Mouse (Mus musculus) limb, embryonic 10.5 days (tissue): ENCODE results near the gene Optc. TPM values are rescaled to one million over a fixed set of nuclear protein-coding genes. Genes with fewer than 3 reads are reported as not detected.
A peak's percentile ranks its signal among the peaks of the same experiment; 100 is the strongest.

Experiments
- DNase-seq: peaks from one replicate; pipeline ENCODE4 v3.0.0-alpha.2; 2017; ENCODE audit warnings: low spot score
- H3K27ac ChIP-seq: fragments of 300-500 bp; sonication (generic); 2 replicates; pipeline ENCODE4 v1.5.1; 2016; ENCODE audit warnings: mild to moderate bottlenecking
- H3K27me3 ChIP-seq: fragments of 300-500 bp; sonication (generic); 2 replicates; pipeline ENCODE4 v1.6.1; 2016; ENCODE audit warnings: low read depth, mild to moderate bottlenecking; ENCODE audit not compliant: poor library complexity, severe bottlenecking
- H3K36me3 ChIP-seq: fragments of 300-500 bp; sonication (generic); 2 replicates; pipeline ENCODE4 v1.6.1; 2016; ENCODE audit warnings: mild to moderate bottlenecking, moderate library complexity
- H3K4me1 ChIP-seq: fragments of 300-500 bp; sonication (generic); 2 replicates; pipeline ENCODE4 v1.6.1; 2016
- H3K4me3 ChIP-seq: fragments of 300-500 bp; sonication (generic); 2 replicates; pipeline ENCODE4 v1.5.1; 2016; ENCODE audit warnings: mild to moderate bottlenecking, moderate library complexity
- H3K9me3 ChIP-seq: fragments of 300-500 bp; sonication (generic); replicated peaks from 2 replicates; pipeline ENCODE4 v1.6.1; 2016; ENCODE audit warnings: mild to moderate bottlenecking
- WGBS: fragments of 180-500 bp; shearing (Covaris S2); methylation state at CpG from one replicate; pipeline ENCODE4 v1.1.7; 2016; 5-methylcytosine and 5-hydroxymethylcytosine counted together
- polyA plus RNA-seq: library from polyadenylated mRNA; unstranded; fragments of >200 nt; fragmentation: Nextera tagmentation; extraction: Ambion mirVana; gene quantifications from 2 replicates; pipeline ENCODE4 v1.2.1, GENCODE M21; 2016

Optc gene
- polyA plus RNA-seq, 1 experiment from 2014 or later, result 0.24 TPM

DNA sequence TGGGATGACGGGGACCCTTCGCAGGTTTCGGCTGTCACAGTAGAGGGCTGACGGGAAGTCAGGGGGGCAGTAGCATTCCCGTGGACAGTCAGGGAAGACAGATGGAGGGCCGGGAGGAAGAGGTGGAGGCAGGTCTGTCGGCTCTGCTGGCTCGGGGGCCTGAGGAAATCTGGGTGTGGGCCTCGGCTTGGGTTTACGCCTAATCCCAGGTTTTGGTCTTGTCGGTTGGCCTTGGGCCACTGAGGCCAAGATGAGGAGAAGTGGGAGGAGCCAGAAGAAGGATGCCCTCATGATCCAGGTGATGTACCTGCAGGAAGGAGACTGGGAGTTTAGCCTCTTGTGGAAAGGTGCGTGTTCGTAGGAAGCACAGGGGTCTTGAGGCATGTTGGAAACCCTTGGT is 7.3 kb upstream of the Optc start:
- Histone ChIP-seq H3K27me3 (peaks cover 37% of the 10 kb centered on the region), H3K9me3 (no peaks in the 10 kb centered on the region), H3K36me3 (no peaks in the 10 kb centered on the region), H3K27ac (no peak overlapping the region), H3K4me3 (no peak overlapping the region), H3K4me1 (peaks cover 12% of the 10 kb centered on the region)
- 86% methylated on average over 13 of the region's 13 CpGs for WGBS
- no peak for DNase-seq

DNA sequence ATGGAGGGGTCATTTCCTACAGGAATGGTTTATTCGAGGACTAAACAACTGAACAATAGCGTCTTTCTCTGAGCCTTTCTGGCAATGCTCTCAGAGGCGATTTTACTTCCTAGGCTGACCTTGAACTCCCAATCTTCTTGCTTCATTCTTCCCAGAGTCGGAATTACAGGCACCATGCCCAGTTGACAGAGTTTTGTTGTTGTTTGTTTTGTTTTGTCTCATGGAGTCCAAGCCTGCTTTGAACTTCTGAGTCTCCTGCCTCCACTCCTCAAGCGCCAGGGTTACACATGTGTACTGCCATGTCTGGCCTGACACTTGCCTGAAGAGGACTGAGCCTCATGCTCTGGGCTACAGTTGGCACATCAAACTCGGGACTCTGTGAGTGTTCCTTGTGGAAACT is 5.2 kb upstream of the Optc start:
- Histone ChIP-seq H3K9me3 (no peaks in the 10 kb centered on the region), H3K27ac (no peak overlapping the region), H3K4me3 (no peak overlapping the region), H3K27me3 (peaks cover 37% of the 10 kb centered on the region), H3K36me3 (no peaks in the 10 kb centered on the region), H3K4me1 (peaks cover 20% of the 10 kb centered on the region)
- WGBS, result 86% methylated on average over 6 of the region's 6 CpGs
- DNase-seq, result no peak

- H3K27me3 ChIP-seq, result peaks cover 47% of the 10 kb centered on the region
- DNase-seq, result peak; percentile 83
- 27% methylated on average over 4 of the region's 4 CpGs for WGBS
Measured at GRCm38 (mm10) chr1:133911456-133911855, 3.7 kb upstream of the Optc start.

DNA sequence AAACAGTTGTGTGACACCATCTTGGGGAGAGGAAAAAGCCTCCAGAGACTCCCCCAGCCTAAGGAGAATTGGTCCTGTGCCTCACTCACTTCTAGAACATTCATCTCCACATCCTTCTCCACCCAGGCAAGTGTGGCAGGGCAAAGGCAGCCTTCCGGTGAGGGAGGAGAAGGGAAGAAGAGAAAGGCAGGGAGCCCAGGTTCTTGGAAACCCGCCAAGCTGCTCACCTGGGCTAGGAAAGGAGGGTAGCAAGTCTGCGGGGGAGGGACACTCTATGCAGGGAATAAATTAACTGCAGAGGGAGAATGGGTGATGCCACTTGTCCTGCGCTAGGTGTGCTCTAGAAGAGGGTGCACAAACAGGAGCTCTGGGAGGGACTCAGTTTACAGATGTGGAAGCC is 3.2 kb upstream of the Optc start:
- Histone ChIP-seq H3K27ac (no peak overlapping the region), H3K4me3 (no peak overlapping the region), H3K27me3 (peaks cover 50% of the 10 kb centered on the region), H3K36me3 (no peaks in the 10 kb centered on the region), H3K9me3 (no peaks in the 10 kb centered on the region), H3K4me1 (peaks cover 33% of the 10 kb centered on the region)
- WGBS, result 70% methylated on average over 4 of the region's 4 CpGs
- DNase-seq, result no peak

More at GRCm38 (mm10) chr1:133911456-133911855, 3.7 kb upstream of the Optc start:
- no peak overlapping the region for H3K27ac ChIP-seq
- H3K4me1 ChIP-seq, result peaks cover 29% of the 10 kb centered on the region
- no peaks in the 10 kb centered on the region for H3K9me3 ChIP-seq
- H3K4me3 ChIP-seq, result no peak overlapping the region
- H3K36me3 ChIP-seq, result no peaks in the 10 kb centered on the region

GRCm38 (mm10) chr1:133910108-133910507 is 2.3 kb upstream of the Optc start:
- peaks cover 34% of the 10 kb centered on the region for H3K4me1 ChIP-seq
- H3K36me3 ChIP-seq, result no peaks in the 10 kb centered on the region
- peaks cover 52% of the 10 kb centered on the region for H3K27me3 ChIP-seq
- H3K4me3 ChIP-seq, result no peak overlapping the region
- 88% methylated on average over 7 of the region's 7 CpGs for WGBS
- no peak overlapping the region for H3K27ac ChIP-seq
- no peak for DNase-seq
- no peaks in the 10 kb centered on the region for H3K9me3 ChIP-seq

GRCm38 (mm10) chr1:133908659-133909575 is 1.1 kb upstream of the Optc start:
- Histone ChIP-seq H3K27me3 (peaks cover 55% of the 10 kb centered on the region), H3K27ac (peak overlapping the region; percentile 72), H3K9me3 (no peaks in the 10 kb centered on the region), H3K4me3 (peak overlapping the region; percentile 51), H3K4me1 (peaks cover 34% of the 10 kb centered on the region), H3K36me3 (no peaks in the 10 kb centered on the region)
- WGBS, result 16% methylated on average over 27 of the region's 27 CpGs
- DNase-seq, result peak; percentile 62

DNA sequence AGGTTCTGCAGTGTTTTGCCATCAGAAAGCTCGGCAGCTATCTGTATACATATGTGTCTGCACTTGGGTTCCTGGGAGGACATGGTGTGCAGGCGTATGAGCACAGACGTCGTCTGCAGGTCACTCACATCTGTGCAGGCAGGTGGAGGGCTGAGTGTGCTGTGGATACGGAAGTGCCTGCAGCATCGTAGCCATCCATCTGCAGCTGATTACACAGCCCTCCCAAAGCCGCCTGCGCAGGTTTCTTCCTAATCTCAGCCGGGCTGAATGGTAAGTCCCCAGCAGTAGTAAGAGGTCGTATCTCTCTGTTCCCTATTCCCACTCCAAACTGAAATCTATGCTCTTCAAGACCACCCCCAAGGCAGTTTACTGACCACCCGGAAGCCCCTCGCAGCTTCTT is 1.4 kb downstream of the Optc start:
- WGBS, result 47% methylated on average over 12 of the region's 12 CpGs
- peak; percentile 51 for DNase-seq
- peaks cover 60% of the 10 kb centered on the region for H3K27me3 ChIP-seq
- H3K36me3 ChIP-seq, result no peaks in the 10 kb centered on the region
- no peaks in the 10 kb centered on the region for H3K9me3 ChIP-seq
- no peak overlapping the region for H3K4me3 ChIP-seq
- peaks cover 41% of the 10 kb centered on the region for H3K4me1 ChIP-seq
- H3K27ac ChIP-seq, result 0 out of 2 replicates have a peak overlapping the region, but pooled peaks have one; percentile 15

GRCm38 (mm10) chr1:133900825-133901224 is 7.0 kb downstream of the Optc start:
- no peak for DNase-seq
- H3K9me3 ChIP-seq, result no peaks in the 10 kb centered on the region
- peaks cover 33% of the 10 kb centered on the region for H3K27me3 ChIP-seq
- WGBS, result 89% methylated on average over 9 of the region's 9 CpGs
- no peak overlapping the region for H3K4me3 ChIP-seq
- H3K27ac ChIP-seq, result no peak overlapping the region
- peaks cover 15% of the 10 kb centered on the region for H3K4me1 ChIP-seq
- H3K36me3 ChIP-seq, result no peaks in the 10 kb centered on the region

DNA sequence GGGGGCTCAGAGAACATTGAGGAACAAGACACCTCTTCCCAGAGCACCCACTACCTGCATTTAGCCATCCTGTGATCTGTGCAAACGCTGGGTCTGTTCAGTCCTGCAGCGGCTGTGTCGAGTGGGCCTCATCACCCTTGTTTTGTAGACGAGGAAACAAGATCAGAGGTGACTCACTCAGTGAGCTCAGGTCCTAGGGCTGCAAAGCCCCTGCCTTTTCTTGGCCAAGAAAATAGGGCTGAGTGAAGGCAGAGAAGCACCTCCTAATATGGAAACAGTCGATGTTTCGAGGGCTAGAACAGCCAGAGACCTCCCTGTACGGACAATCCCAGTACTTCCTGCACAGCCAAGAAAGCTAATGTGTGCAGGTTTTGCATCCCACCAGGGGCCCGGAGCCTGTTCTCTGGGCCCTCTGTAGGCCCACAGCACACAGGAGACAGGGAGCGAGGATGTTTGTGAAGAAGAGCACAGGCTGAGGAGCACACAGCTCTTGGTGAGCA is 8.7 kb downstream of the Optc start:
- no peaks in the 10 kb centered on the region for H3K9me3 ChIP-seq
- no peak overlapping the region for H3K4me3 ChIP-seq
- 79% methylated on average over 9 of the region's 9 CpGs for WGBS
- H3K4me1 ChIP-seq, result peaks cover 15% of the 10 kb centered on the region
- no peaks in the 10 kb centered on the region for H3K36me3 ChIP-seq
- no peak for DNase-seq
- H3K27ac ChIP-seq, result no peak overlapping the region
- H3K27me3 ChIP-seq, result peaks cover 28% of the 10 kb centered on the region

DNA sequence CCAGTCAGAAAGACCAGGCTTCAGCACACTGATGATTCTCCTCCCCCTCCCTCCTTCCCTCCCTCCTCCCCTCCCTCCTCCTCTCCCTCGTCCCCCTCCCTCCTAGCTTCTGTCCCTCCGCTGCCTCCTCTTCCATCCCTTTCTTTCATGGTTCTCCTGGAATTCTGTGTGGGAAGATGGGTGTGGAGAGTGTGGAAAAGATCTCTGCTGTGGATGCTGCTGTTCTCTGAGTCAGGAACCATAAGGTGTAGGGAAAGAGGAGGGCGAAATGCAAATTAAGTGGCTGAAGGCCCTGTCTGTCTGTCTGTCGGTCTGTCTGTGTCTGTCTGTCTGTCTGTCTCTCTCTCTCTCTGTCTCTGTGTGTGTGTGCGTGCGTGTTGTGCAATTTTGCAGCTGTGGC is 10.5 kb downstream of the Optc start:
- Histone ChIP-seq H3K36me3 (no peaks in the 10 kb centered on the region), H3K4me3 (no peak overlapping the region), H3K4me1 (peaks cover 22% of the 10 kb centered on the region), H3K9me3 (no peaks in the 10 kb centered on the region), H3K27ac (no peak overlapping the region), H3K27me3 (peaks cover 23% of the 10 kb centered on the region)
- 75% methylated on average over 6 of the region's 6 CpGs for WGBS
- no peak for DNase-seq

DNA sequence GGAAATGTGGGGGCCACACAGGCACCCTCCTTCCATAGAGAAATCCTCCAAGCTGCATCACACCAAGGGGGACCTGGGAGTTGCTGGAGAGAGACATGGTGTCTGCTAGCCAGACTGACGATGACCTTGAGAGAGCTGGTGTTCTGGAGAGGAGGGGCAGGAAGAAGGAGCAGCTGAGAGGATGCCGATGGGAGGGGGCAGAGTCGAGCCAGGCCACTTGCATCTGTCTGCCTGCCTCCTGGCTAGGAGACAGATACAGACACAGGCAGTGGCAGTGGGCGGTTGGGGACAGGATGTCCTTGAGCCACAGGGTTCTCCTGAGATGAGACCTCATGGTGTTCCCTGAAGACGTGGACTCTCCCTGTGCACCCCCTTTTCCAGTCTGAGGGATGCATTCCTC is 16.3 kb downstream of the Optc start:
- H3K4me1 ChIP-seq, result peaks cover 62% of the 10 kb centered on the region
- H3K4me3 ChIP-seq, result no peak overlapping the region
- H3K9me3 ChIP-seq, result no peaks in the 10 kb centered on the region
- DNase-seq, result no peak
- H3K36me3 ChIP-seq, result no peaks in the 10 kb centered on the region
- H3K27me3 ChIP-seq, result peaks cover 39% of the 10 kb centered on the region
- H3K27ac ChIP-seq, result peak overlapping the region; percentile 58; the same call in 1 of the 2 replicates
- 22% methylated on average over 5 of the region's 5 CpGs for WGBS

GRCm38 (mm10) chr1:133889949-133890598 is 17.7 kb downstream of the Optc start:
- Histone ChIP-seq H3K36me3 (no peaks in the 10 kb centered on the region), H3K27me3 (peaks cover 50% of the 10 kb centered on the region), H3K9me3 (no peaks in the 10 kb centered on the region), H3K4me1 (peaks cover 63% of the 10 kb centered on the region), H3K27ac (peak overlapping the region; percentile 72), H3K4me3 (peak overlapping the region; percentile 41)
- peak; percentile 69 for DNase-seq
- WGBS, result 15% methylated on average over 20 of the region's 20 CpGs
